Mouse (Mus musculus): Measurements from ENCODE around the gene Zfp944.
"Not testable (repeated sequence)": the region's sequence is repeated elsewhere in the genome, so short reads cannot be mapped to it uniquely, and the experiment has no call there.

Zfp944 gene

DNA sequence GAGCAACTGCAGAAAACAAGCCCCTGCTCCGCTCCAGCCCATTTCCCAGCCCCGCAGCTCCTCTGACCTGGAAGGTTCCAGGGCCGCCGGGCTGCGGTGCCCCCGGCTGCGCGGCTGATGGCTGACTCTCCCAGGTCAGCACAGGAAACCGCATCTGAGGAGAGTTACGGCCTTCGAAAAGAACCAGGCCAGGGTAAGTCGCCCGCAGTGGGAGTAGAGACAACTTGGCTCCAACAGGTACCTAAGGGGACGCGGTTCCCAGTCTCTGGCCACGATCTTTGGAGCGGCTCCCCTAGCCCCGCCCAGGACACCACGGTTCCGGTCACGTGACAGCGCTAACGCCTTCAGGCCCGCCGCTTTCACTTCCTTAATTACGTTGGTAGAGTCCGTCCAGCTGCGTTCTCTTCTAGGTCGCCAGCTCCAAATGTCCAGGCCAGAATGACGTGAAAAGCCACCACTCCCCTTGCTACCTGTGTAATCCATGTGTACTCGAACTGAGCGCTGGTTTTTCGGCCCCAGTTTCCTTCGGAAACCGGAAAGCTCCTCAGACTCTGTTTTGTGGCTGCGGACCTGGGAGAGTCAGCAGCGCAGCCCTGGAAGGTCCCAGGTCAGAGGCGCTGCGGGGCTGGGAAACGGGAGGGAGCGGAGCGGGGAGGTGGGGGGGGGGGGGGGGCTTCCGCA lies at the start of gene Zfp944, which contains the start of gene Zfp758:
Gene Zfp944 (minus strand): TSS at position 300 of the 681 bp plus-strand sequence.
Gene Zfp758 (plus strand): TSS at position 353 of the 681 bp plus-strand sequence.
- DNase-seq = peak; percentile 77

DNA sequence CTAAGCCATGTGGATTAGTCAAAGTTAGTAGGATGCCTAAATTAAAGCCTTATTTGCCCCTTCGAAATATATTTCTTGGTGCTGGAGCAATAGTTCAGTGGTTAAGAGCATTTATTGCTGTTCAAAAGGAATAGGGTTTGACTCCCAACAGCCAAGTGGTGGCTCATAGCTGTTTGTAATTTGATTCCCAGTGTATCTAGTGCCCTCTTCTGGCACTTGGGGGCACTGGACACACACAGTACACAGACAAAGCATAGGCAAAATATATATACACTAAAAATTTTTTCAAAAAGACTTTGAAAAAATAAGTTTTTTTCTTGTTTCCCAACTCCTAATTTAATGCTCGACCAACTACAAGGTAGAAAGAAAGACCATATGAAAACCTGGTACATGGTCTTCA lies 49.6 kb upstream of the Zfp944 start:
- peak; percentile 47 for DNase-seq

DNA sequence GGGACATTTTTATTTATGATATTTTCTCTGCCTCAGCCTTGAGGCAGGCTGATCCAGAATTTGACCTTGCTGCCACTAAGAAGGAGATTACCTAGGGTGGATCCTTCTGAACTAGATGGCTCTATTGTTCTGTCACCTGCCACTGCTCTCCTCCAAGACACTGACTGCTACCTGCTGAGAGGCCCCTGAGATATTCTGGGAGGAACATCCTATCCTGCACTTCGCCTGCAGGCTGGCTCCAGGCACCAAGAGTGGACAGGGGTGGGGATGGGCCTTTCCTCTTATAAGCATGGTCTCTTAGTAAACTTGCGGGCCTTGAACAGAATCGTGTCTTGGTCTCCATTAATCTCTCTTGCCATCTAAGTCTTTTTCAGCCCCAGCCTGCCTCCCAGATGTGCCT lies 2.7 kb upstream of the Zfp944 start:
- DNase-seq = no peak

DNA sequence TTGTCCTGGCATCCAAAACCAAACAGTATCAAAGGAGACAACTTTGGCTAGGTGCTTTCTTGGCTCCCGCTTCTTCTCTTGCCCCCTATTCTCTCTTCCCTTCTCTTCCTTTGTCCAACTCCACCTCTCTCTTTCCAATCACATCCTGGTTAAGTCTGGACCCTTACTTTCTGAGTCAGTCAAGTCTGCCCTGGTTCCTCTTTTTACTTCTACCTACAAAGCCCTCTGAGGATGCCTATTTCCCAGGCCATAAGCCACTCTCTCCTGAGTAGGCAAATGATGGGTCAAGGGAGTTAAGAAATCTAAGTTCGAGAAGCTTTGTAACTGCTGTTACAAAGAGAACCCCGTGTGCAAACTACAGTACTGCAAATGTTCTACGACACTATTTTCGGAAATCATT lies 628 bp downstream of the Zfp944 start:
- no peak for DNase-seq

DNA sequence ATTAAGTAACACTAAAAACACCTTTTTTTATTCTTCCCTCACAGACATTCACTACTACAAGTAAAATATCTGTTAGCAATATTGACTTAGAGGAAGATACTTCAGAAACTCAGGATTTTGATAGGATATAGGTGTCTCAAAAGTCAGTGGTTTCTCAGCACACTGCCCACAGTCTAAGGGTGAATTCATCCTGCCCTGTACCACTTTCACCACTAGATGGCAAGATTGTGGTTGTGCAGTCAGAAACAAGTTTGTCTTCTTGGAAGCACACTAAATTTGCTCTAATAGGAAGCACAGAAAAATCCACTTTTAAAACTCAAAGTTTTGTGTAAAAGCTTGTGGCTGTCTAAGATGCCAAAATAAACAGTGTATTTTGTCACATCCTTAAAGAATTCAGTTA lies 8.4 kb downstream of the Zfp944 start:
- DNase-seq = peak; percentile 27

DNA sequence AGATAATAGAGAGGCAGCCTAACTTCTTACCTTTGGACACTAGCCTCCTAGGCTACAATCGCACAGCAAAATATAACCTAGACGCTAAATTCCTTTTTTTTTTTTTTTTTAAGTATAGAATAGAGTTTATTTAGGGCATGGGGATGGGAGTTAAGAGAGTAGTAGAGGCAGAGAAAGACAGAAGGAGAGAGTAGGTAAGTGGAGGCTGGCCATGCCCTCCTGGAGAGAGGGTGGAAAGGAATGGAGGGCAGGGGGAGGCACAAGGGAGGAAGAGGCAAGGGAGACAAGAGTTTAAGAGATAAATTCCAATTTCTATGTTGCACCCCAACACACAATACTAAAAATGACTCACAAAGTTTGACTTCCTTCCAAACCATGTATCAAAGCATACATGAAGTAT lies 46.0 kb downstream of the Zfp944 start:
- DNase-seq = not testable (repeated sequence)

DNA sequence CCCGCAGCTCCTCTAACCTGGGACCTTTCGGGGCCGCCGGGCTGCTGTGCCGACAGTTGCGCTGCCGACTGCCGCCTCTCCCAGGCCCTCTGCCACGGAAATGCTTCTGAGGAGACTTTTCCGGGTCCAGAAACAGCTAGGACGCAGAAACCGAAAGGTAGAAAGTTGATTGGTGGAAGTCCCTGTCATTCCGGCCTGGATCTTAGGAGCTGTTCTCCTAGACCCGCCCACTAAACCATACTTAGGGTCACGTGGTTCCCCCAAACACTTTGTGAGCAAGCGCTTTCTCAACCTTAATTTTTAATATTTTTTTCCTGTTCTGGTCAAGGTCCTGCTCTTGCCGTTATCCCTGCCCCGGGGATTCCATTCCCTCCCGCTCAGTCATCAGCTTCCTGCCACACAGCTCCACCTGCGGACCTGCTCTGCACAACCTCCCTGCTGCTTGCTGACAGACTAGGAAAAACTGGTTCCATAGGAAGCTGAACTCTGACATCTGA lies 46.4 kb downstream of the Zfp944 start, which contains the start of gene CT030661.1:
Gene CT030661.1 (minus strand): TSS at position 108 of the 497 bp plus-strand sequence.
- peak; percentile 91 for DNase-seq

DNA sequence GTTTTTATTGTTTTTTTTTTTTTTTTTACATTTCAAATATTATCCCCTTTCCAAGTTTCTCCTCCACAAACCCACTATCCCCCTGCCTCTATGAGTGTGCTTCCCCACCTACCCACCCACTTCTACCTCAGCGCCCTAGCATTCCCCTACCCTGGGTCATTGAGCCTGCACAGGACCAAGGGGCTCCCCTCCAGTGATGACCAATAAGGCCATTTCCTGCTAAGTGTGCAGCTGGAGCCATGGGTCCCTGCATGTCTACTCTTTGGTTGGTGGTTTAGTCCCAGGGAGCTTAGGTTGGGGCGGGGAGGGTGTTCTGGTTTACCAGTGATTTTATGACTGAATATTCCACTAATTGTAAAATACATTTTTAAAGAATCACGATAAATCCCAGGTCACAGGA lies 47.0 kb downstream of the Zfp944 start:
- not testable (repeated sequence) for DNase-seq
